Mouse (Mus musculus): ENCODE results near the gene Sgms1. TPM values are rescaled to one million over a fixed set of nuclear protein-coding genes. Genes with fewer than 3 reads are reported as not detected.

Gene Sgms1
- polyA plus RNA-seq, 1 experiment, result 8.5 TPM

DNA sequence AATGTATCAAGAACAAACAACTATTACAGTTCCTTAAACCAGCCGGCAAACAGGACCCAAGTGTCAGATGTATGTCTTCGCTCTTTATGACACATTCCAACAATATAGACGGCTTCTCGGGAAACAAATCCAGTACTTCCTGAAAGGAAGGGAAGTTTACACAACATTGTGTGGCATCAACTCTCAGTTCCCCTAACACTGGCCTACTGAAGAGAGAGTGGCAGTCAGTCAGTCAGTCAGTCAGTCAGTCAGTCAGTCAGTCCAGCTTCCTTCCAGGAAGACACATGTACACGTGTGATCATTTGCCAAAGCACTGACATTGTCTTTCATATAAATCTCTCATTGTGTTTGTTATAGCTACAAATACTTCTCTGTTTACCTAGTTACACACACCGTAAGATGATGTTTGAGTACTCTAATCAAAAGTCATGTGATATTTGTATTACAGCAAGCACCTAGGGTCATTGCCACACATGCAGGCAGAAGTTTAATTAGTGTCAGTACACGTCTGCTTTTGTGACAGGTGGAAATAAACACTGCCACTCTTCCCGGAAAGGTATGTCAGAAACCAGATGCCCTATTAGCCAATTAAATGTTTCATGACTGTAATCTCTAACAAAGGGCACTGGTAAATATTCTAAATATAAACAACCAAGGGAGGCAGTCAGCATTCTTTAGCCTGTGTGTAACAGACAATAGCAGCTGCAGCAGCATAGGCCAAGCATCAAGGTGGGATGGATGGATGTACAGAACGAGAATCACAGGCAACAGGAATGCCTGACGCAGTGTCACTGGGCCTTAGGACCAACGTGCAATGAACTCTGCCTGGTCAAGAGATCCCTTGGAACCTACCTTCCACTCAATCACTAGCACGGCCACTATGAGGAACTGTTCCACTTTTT lies 174.4 kb downstream of the Sgms1 start:
- TF ChIP-seq MYOD1 (IDR thresholded peaks at IDR 0.05; ENCODE audit: control insufficient read depth in 1 of 3, insufficient read length in 2 of 3, low read depth in 2 of 3) (peak; percentile 63 to 95 (median 76)), MYOG (IDR thresholded peaks at IDR 0.05; ENCODE audit: control insufficient read depth in 1 of 3, insufficient read depth in 1 of 3, insufficient read length in 2 of 3, low read depth in 2 of 3) (no peak), USF1 (IDR thresholded peaks at IDR 0.05; ENCODE audit: low read depth) (no peak), CEBPB (IDR thresholded peaks at IDR 0.05; ENCODE audit: insufficient read depth, poor library complexity, severe bottlenecking) (peak; percentile 2; the same call in 1 of the 2 replicates)
- Histone ChIP-seq H3K4me2 (ENCODE audit: low read depth) (no peak overlapping the region), H3K36me3 (ENCODE audit: control insufficient read depth, insufficient read depth) (no peaks in the 10 kb centered on the region), H3ac (ENCODE audit: control insufficient read depth, insufficient read length) (no peak overlapping the region), H3K79me2 (ENCODE audit: control insufficient read depth, insufficient read depth) (no peaks in the 10 kb centered on the region), H3K27me3 (ENCODE audit: control insufficient read depth, insufficient read depth, insufficient read length) (no peaks in the 10 kb centered on the region), H3K4me3 (no peak overlapping the region)

DNA sequence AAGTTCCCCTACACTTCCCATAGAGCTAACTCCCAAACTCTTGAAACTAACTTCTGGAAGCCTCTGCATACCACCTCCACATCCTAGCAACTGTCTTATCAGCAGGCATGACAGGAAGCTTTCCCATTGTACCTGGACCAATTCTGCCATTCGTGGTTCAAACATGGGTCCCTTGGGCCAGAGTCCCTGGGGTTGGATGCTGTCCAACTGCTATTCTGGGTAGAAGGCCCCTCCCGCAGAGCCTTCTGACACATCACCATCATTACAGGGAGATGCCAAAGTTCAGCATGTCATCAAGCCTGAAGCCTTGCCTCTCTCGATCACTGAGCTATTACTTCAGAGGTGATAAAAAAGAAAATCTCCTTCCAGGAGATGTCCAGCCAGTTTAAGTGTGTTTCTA lies 175.9 kb downstream of the Sgms1 start:
- Histone ChIP-seq H3K27me3 (ENCODE audit: control insufficient read depth, insufficient read depth, insufficient read length) (no peaks in the 10 kb centered on the region), H3K4me3 (no peak overlapping the region), H3K36me3 (ENCODE audit: control insufficient read depth, insufficient read depth) (no peaks in the 10 kb centered on the region), H3K79me2 (ENCODE audit: control insufficient read depth, insufficient read depth) (no peaks in the 10 kb centered on the region), H3ac (ENCODE audit: control insufficient read depth, insufficient read length) (no peak overlapping the region), H3K4me2 (ENCODE audit: low read depth) (no peak overlapping the region)
- no peak for TF ChIP-seq POLR2AphosphoS2 (IDR thresholded peaks at IDR 0.05; ENCODE audit: insufficient read length, low read depth)

DNA sequence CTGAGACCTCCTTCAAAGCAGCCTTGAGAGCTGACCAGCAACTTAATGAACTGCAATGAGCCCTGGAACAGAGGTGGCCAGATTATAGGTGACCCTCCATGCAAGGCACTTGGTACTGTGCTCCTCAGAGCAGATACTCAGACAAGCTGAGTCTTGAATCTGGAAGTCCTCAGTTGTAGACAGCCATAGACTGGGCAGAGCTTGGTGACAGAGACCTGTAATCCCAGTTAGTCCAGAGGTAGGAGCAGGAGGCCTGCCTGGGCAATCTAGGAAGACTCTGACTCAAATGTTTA lies 178.3 kb downstream of the Sgms1 start:
- TF ChIP-seq MYOG (IDR thresholded peaks at IDR 0.05; ENCODE audit: control insufficient read depth in 1 of 3, insufficient read depth in 1 of 3, insufficient read length in 2 of 3, low read depth in 2 of 3) (no peak), USF1 (IDR thresholded peaks at IDR 0.05; ENCODE audit: low read depth) (no peak), MYOD1 (IDR thresholded peaks at IDR 0.05; ENCODE audit: control insufficient read depth in 1 of 3, insufficient read length in 2 of 3, low read depth in 2 of 3) (no peak), REST (IDR thresholded peaks at IDR 0.05; ENCODE audit: insufficient read depth, insufficient read length) (no peak), MAX (IDR thresholded peaks at IDR 0.05; ENCODE audit: low read depth) (no peak), SRF (IDR thresholded peaks at IDR 0.05; ENCODE audit: control insufficient read depth, insufficient read length, low read depth) (no peak), E2F4 (IDR thresholded peaks at IDR 0.05; ENCODE audit: insufficient read depth) (no peak), TCF12 (IDR thresholded peaks at IDR 0.05; ENCODE audit: insufficient read depth, poor library complexity, severe bottlenecking) (no peak), CEBPB (IDR thresholded peaks at IDR 0.05; ENCODE audit: insufficient read depth, poor library complexity, severe bottlenecking) (no peak), TCF3 (IDR thresholded peaks at IDR 0.05; ENCODE audit: insufficient read length, low read depth) (no peak), POLR2AphosphoS2 (IDR thresholded peaks at IDR 0.05; ENCODE audit: insufficient read length, low read depth) (no peak), POLR2A (IDR thresholded peaks at IDR 0.05; ENCODE audit: insufficient read length, low read depth) (no peak)
- peak overlapping the region; percentile 34 for H3K4me3 ChIP-seq

DNA sequence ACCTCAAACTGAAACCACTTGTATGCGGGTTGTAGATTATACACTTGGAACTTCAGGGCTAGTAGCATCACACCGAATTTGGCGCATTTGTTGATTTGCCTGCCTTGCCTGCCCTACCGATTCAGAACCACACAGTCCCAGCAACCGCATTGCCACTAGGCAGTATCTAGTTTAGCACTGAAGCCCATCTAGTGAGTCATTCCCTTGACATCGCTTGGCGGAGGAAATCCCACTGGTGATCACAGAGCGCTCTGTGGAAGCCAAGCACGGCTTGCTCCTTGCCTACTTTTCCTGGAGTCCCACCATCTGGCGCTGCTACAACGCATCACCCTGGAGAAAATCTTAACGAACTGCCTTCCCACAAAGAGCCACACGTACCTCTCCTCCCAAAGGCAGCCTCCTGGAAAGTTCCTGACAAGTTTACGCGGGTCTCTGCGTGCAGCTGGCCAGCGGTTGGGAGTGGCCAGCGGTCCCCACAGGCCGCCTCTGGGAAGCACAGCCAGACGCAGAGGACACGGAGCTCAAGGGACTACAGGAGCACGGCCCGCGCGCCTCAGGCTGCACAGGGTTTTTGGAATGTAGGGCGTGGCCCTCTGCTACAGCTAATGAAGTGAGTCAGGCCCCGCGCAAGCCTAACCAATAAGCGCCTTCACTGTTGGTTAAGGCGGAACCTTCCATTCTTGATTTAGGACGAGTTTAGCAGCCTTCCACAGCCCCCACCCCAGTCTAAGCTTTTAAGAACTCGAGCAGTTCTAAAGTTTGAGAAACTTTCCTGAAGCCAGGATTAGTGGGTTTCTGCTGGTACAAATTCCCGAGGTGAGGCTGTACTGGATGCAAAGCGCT lies 178.8 kb downstream of the Sgms1 start:
- H3K27me3 ChIP-seq (ENCODE audit: control insufficient read depth, insufficient read depth, insufficient read length), result no peaks in the 10 kb centered on the region
- TF ChIP-seq POLR2A (IDR thresholded peaks at IDR 0.05; ENCODE audit: insufficient read length, low read depth) (peak; percentile 86), MYOD1 (IDR thresholded peaks at IDR 0.05; ENCODE audit: control insufficient read depth in 1 of 3, insufficient read length in 2 of 3, low read depth in 2 of 3) (peak in 1 of 3 experiments; percentile 56), POLR2AphosphoS2 (IDR thresholded peaks at IDR 0.05; ENCODE audit: insufficient read length, low read depth) (peak; percentile 83), MYOG (IDR thresholded peaks at IDR 0.05; ENCODE audit: control insufficient read depth in 1 of 3, insufficient read depth in 1 of 3, insufficient read length in 2 of 3, low read depth in 2 of 3) (peak in 1 of 3 experiments; percentile 37), USF1 (IDR thresholded peaks at IDR 0.05; ENCODE audit: low read depth) (no peak), E2F4 (IDR thresholded peaks at IDR 0.05; ENCODE audit: insufficient read depth) (no peak)
- H3K4me2 ChIP-seq (ENCODE audit: low read depth), result peak overlapping the region; percentile 74
- no peaks in the 10 kb centered on the region for H3K79me2 ChIP-seq (ENCODE audit: control insufficient read depth, insufficient read depth)
- H3K36me3 ChIP-seq (ENCODE audit: control insufficient read depth, insufficient read depth), result no peaks in the 10 kb centered on the region
- peak overlapping the region; percentile 34 for H3K4me3 ChIP-seq
- no peak overlapping the region for H3ac ChIP-seq (ENCODE audit: control insufficient read depth, insufficient read length)

More for the DNA sequence above, 178.3 kb downstream of the Sgms1 start:
- Histone ChIP-seq H3K27me3 (ENCODE audit: control insufficient read depth, insufficient read depth, insufficient read length) (no peaks in the 10 kb centered on the region), H3ac (ENCODE audit: control insufficient read depth, insufficient read length) (no peak overlapping the region), H3K36me3 (ENCODE audit: control insufficient read depth, insufficient read depth) (no peaks in the 10 kb centered on the region), H3K4me2 (ENCODE audit: low read depth) (peak overlapping the region; percentile 74), H3K79me2 (ENCODE audit: control insufficient read depth, insufficient read depth) (no peaks in the 10 kb centered on the region)

DNA sequence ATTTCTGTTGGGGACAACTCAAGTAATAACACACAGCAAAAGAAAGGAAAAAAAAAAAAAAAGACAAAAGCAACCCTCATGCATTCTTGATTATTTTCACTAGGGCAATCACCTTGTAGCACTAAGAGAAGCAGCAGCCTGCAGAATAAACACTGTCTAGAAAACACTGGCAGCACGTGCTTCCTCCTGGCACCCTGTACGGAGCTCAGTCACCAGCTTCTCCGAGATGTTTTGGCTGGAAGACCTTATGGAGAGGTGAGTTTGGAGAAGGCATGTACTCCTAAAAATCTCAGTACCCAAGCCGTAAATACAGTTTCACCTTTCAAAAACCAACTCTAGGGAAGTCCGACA lies 179.4 kb downstream of the Sgms1 start:
- TF ChIP-seq USF1 (IDR thresholded peaks at IDR 0.05; ENCODE audit: low read depth) (peak; percentile 44), TCF12 (IDR thresholded peaks at IDR 0.05; ENCODE audit: insufficient read depth, poor library complexity, severe bottlenecking) (no peak)
- H3K36me3 ChIP-seq (ENCODE audit: control insufficient read depth, insufficient read depth), result no peaks in the 10 kb centered on the region

More for the DNA sequence above, 179.4 kb downstream of the Sgms1 start:
- no peak overlapping the region for H3ac ChIP-seq (ENCODE audit: control insufficient read depth, insufficient read length)
- H3K4me2 ChIP-seq (ENCODE audit: low read depth), result peak overlapping the region; percentile 74
- H3K27me3 ChIP-seq (ENCODE audit: control insufficient read depth, insufficient read depth, insufficient read length), result no peaks in the 10 kb centered on the region
- H3K4me3 ChIP-seq, result peak overlapping the region; percentile 34
- H3K79me2 ChIP-seq (ENCODE audit: control insufficient read depth, insufficient read depth), result no peaks in the 10 kb centered on the region

Measured in myocyte (in vitro differentiated cells).